Mouse (Mus musculus): ENCODE measurements around the gene Slc29a1. TPM values are rescaled to one million over a fixed set of nuclear protein-coding genes. Genes with fewer than 3 reads are reported as not detected.

The Slc29a1 gene
- polyA plus RNA-seq, 1 experiment from 2014 or later = 90.0 TPM

DNA sequence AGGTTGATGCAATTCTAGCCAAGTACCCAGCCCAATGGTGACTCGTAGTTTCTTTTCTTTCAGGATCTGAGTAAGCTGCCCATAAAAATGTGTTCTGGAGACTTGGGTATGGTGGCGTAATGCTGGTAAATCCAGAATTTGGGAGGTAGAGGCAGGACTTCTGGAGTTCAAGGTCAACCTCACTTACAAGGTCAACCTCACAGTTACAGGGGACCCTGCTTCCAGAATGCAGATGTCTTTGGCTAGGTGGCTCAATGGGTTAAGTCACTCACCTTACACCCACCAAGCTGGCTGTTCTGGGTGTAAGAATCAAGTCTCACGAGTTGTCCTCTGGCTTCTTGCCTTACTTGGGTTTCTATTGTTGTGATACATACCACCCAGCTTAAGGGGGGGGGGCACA is 17.3 kb upstream of the Slc29a1 start:
- Histone ChIP-seq H3K36me3 (ENCODE audit: control insufficient read depth, insufficient read depth, low read length) (no peaks in the 10 kb centered on the region), H3K27ac (ENCODE audit: low read length) (no peak overlapping the region), H3K4me3 (replicated peaks; ENCODE audit: low read length) (no peak overlapping the region), H3K27me3 (ENCODE audit: control insufficient read depth, insufficient read depth, low read length) (no peaks in the 10 kb centered on the region), H3K4me2 (ENCODE audit: low read depth, low read length) (no peak overlapping the region), H3K9me3 (replicated peaks; ENCODE audit: control insufficient read depth, low read length) (no peaks in the 10 kb centered on the region), H3K4me1 (ENCODE audit: control insufficient read depth, insufficient read depth, low read length) (peaks cover 15% of the 10 kb centered on the region), H3K9ac (ENCODE audit: low read length) (no peak overlapping the region)
- WGBS = 74% methylated on average over 3 of the region's 3 CpGs
- no peak for ATAC-seq (ENCODE audit: insufficient read depth, low FRiP score)

GRCm38 (mm10) chr17:45616046-45616650 is 16.7 kb upstream of the Slc29a1 start:
- WGBS = 52% methylated on average over 4 of the region's 4 CpGs

GRCm38 (mm10) chr17:45612921-45613320 is 13.5 kb upstream of the Slc29a1 start:
- no peaks in the 10 kb centered on the region for H3K9me3 ChIP-seq (replicated peaks; ENCODE audit: control insufficient read depth, low read length)
- 82% methylated on average over 7 of the region's 7 CpGs for WGBS
- H3K27me3 ChIP-seq (ENCODE audit: control insufficient read depth, insufficient read depth, low read length) = no peaks in the 10 kb centered on the region
- no peak for ATAC-seq (ENCODE audit: insufficient read depth, low FRiP score)
- no peak overlapping the region for H3K4me2 ChIP-seq (ENCODE audit: low read depth, low read length)
- no peak overlapping the region for H3K27ac ChIP-seq (ENCODE audit: low read length)
- no peak overlapping the region for H3K4me3 ChIP-seq (replicated peaks; ENCODE audit: low read length)
- no peak overlapping the region for H3K9ac ChIP-seq (ENCODE audit: low read length)
- H3K4me1 ChIP-seq (ENCODE audit: control insufficient read depth, insufficient read depth, low read length) = 0 out of 2 replicates have a peak, but pooled peaks cover 5% of the 10 kb centered on the region
- no peaks in the 10 kb centered on the region for H3K36me3 ChIP-seq (ENCODE audit: control insufficient read depth, insufficient read depth, low read length)

More at GRCm38 (mm10) chr17:45616046-45616650, 16.7 kb upstream of the Slc29a1 start:
- no peak for ATAC-seq (ENCODE audit: insufficient read depth, low FRiP score)
- Histone ChIP-seq H3K4me1 (ENCODE audit: control insufficient read depth, insufficient read depth, low read length) (peaks cover 17% of the 10 kb centered on the region), H3K9ac (ENCODE audit: low read length) (no peak overlapping the region; the same call in 1 of the 2 replicates), H3K36me3 (ENCODE audit: control insufficient read depth, insufficient read depth, low read length) (no peaks in the 10 kb centered on the region), H3K4me2 (ENCODE audit: low read depth, low read length) (no peak overlapping the region), H3K27ac (ENCODE audit: low read length) (no peak overlapping the region), H3K27me3 (ENCODE audit: control insufficient read depth, insufficient read depth, low read length) (no peaks in the 10 kb centered on the region), H3K4me3 (replicated peaks; ENCODE audit: low read length) (no peak overlapping the region), H3K9me3 (replicated peaks; ENCODE audit: control insufficient read depth, low read length) (no peaks in the 10 kb centered on the region)

DNA sequence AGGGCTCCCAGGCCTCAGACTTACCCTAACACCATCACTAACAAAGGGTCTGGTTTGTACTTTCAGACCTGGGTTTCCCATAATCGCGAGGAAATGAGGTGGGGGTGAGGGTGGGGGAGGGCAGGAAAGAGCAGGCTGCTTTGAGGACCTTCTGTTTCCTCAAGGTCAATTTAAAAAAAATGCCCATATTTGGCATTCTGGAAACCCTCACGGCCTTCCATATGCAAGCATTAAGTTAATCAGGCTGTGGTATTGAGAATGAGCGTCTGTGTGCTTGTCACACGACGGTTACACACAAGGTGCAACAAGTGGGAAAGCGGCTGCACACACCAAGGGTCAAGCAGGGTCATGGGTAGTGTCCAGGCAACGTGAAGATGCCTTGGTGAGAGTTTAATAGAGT is 12.6 kb upstream of the Slc29a1 start:
- WGBS = 72% methylated on average over 8 of the region's 8 CpGs
- Histone ChIP-seq H3K4me3 (replicated peaks; ENCODE audit: low read length) (no peak overlapping the region), H3K4me2 (ENCODE audit: low read depth, low read length) (no peak overlapping the region), H3K4me1 (ENCODE audit: control insufficient read depth, insufficient read depth, low read length) (0 out of 2 replicates have a peak, but pooled peaks cover 5% of the 10 kb centered on the region), H3K36me3 (ENCODE audit: control insufficient read depth, insufficient read depth, low read length) (no peaks in the 10 kb centered on the region), H3K27me3 (ENCODE audit: control insufficient read depth, insufficient read depth, low read length) (no peaks in the 10 kb centered on the region), H3K27ac (ENCODE audit: low read length) (no peak overlapping the region), H3K9me3 (replicated peaks; ENCODE audit: control insufficient read depth, low read length) (no peaks in the 10 kb centered on the region), H3K9ac (ENCODE audit: low read length) (no peak overlapping the region)
- no peak for ATAC-seq (ENCODE audit: insufficient read depth, low FRiP score)

DNA sequence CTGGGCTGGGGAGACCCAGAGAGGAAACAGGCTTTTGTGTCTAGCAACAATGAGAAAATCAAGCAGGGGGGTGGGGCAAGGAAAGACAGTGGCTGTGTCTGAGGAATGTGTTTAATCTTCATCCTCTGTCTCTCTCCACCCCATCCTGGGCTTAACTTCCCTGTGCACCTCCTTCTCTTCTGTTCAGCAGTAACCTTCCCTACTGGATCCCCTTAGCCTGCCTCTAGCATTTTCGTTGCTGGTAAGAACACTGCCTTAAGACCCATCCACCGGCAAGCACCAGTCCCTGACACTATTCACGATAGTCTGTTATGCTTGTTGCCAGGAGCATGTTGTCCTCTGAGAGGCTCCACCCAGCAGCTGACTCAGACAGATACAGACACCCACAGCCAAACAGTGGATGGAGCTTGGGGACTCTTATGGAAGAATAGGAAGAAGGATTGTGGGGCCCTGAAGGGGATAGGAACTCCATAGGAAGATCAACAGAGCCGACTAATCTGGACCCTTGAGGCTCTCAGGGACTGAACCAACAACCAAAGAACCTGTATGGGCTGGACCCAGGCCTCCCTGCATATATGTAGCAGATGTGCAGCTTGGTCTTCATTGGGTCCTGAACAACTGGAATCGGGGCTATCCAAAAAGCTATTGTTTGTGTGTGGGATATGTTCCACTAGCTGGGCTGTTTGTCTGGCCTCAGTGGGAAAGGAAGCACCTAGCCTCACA is 10.9 kb upstream of the Slc29a1 start:
- H3K4me2 ChIP-seq (ENCODE audit: low read depth, low read length) = no peak overlapping the region

DNA sequence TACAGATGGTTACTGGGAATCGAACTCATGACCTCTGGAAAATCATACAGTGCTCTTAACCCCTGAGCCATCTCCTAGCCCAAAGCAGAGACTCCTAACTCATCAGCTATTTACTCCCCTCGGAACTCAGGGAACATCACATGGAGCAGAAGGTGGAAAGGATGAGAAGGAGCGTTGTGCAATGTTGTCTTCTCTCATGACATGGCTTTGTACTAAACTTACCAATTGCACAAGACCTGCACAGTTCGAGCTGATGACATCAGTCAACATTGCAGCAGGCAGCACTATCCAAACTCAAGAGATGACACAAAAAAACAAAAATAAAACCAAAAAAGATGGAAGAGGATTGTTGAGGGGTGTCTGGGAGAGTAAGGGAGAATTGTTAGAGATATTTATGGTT is 9.0 kb upstream of the Slc29a1 start:
- no peaks in the 10 kb centered on the region for H3K36me3 ChIP-seq (ENCODE audit: control insufficient read depth, insufficient read depth, low read length)
- ATAC-seq (ENCODE audit: insufficient read depth, low FRiP score) = no peak
- H3K27ac ChIP-seq (ENCODE audit: low read length) = no peak overlapping the region
- 0 out of 2 replicates have a peak, but pooled peaks cover 5% of the 10 kb centered on the region for H3K4me1 ChIP-seq (ENCODE audit: control insufficient read depth, insufficient read depth, low read length)
- H3K9ac ChIP-seq (ENCODE audit: low read length) = no peak overlapping the region
- H3K9me3 ChIP-seq (replicated peaks; ENCODE audit: control insufficient read depth, low read length) = no peaks in the 10 kb centered on the region
- H3K27me3 ChIP-seq (ENCODE audit: control insufficient read depth, insufficient read depth, low read length) = no peaks in the 10 kb centered on the region
- H3K4me3 ChIP-seq (replicated peaks; ENCODE audit: low read length) = no peak overlapping the region
- WGBS = 87% methylated on average over 4 of the region's 4 CpGs
- H3K4me2 ChIP-seq (ENCODE audit: low read depth, low read length) = no peak overlapping the region

More for the DNA sequence above, 10.9 kb upstream of the Slc29a1 start:
- peak; percentile 47 for ATAC-seq (ENCODE audit: insufficient read depth, low FRiP score)
- H3K27ac ChIP-seq (ENCODE audit: low read length) = peak overlapping the region; percentile 60; the same call in 1 of the 2 replicates
- H3K27me3 ChIP-seq (ENCODE audit: control insufficient read depth, insufficient read depth, low read length) = no peaks in the 10 kb centered on the region
- no peak overlapping the region for H3K9ac ChIP-seq (ENCODE audit: low read length)
- H3K4me3 ChIP-seq (replicated peaks; ENCODE audit: low read length) = no peak overlapping the region
- no peaks in the 10 kb centered on the region for H3K9me3 ChIP-seq (replicated peaks; ENCODE audit: control insufficient read depth, low read length)
- H3K36me3 ChIP-seq (ENCODE audit: control insufficient read depth, insufficient read depth, low read length) = no peaks in the 10 kb centered on the region
- 35% methylated on average over 5 of the region's 5 CpGs for WGBS
- H3K4me1 ChIP-seq (ENCODE audit: control insufficient read depth, insufficient read depth, low read length) = 0 out of 2 replicates have a peak, but pooled peaks cover 5% of the 10 kb centered on the region

GRCm38 (mm10) chr17:45606992-45607879 is 7.8 kb upstream of the Slc29a1 start:
- H3K9ac ChIP-seq (ENCODE audit: low read length) = no peak overlapping the region
- ATAC-seq (ENCODE audit: insufficient read depth, low FRiP score) = no peak
- peaks cover 5% of the 10 kb centered on the region; the same call in 1 of the 2 replicates for H3K4me1 ChIP-seq (ENCODE audit: control insufficient read depth, insufficient read depth, low read length)
- H3K4me2 ChIP-seq (ENCODE audit: low read depth, low read length) = no peak overlapping the region
- no peak overlapping the region for H3K27ac ChIP-seq (ENCODE audit: low read length)
- no peaks in the 10 kb centered on the region for H3K27me3 ChIP-seq (ENCODE audit: control insufficient read depth, insufficient read depth, low read length)
- 75% methylated on average over 15 of the region's 15 CpGs for WGBS
- no peaks in the 10 kb centered on the region for H3K9me3 ChIP-seq (replicated peaks; ENCODE audit: control insufficient read depth, low read length)
- H3K36me3 ChIP-seq (ENCODE audit: control insufficient read depth, insufficient read depth, low read length) = no peaks in the 10 kb centered on the region
- no peak overlapping the region for H3K4me3 ChIP-seq (replicated peaks; ENCODE audit: low read length)

GRCm38 (mm10) chr17:45602984-45603383 is 3.6 kb upstream of the Slc29a1 start:
- 80% methylated on average over 3 of the region's 3 CpGs for WGBS
- Histone ChIP-seq H3K27ac (ENCODE audit: low read length) (no peak overlapping the region), H3K36me3 (ENCODE audit: control insufficient read depth, insufficient read depth, low read length) (no peaks in the 10 kb centered on the region), H3K4me2 (ENCODE audit: low read depth, low read length) (no peak overlapping the region), H3K9me3 (replicated peaks; ENCODE audit: control insufficient read depth, low read length) (no peaks in the 10 kb centered on the region), H3K27me3 (ENCODE audit: control insufficient read depth, insufficient read depth, low read length) (0 out of 2 replicates have a peak, but pooled peaks cover 3% of the 10 kb centered on the region), H3K4me3 (replicated peaks; ENCODE audit: low read length) (no peak overlapping the region), H3K9ac (ENCODE audit: low read length) (no peak overlapping the region), H3K4me1 (ENCODE audit: control insufficient read depth, insufficient read depth, low read length) (peaks cover 27% of the 10 kb centered on the region)
- ATAC-seq (ENCODE audit: insufficient read depth, low FRiP score) = no peak

Measured in stomach, embryonic 16.5 days (tissue).